Mouse (Mus musculus) midbrain, embryonic 16.5 days (tissue): ENCODE data around the gene Tenm3. TPM values are rescaled to one million over a fixed set of nuclear protein-coding genes. Genes with fewer than 3 reads are reported as not detected.

Experiments used
- ATAC-seq: fragments of 200-750 bp; cut with Nextera tagmentation; 2 replicates; pipeline ENCODE4 v1.8.0; 2017; ENCODE audit warnings: moderate TSS enrichment
- H3K27ac ChIP-seq: fragments of 300-500 bp; sonication (generic); 2 replicates; pipeline ENCODE4 v1.5.1; 2014; ENCODE audit warnings: mild to moderate bottlenecking, low read length, mixed read lengths
- H3K27me3 ChIP-seq: fragments of 300-500 bp; sonication (generic); 2 replicates; pipeline ENCODE4 v1.6.1; 2014; ENCODE audit warnings: low read depth, low read length, mixed read lengths; ENCODE audit not compliant: control insufficient read depth, insufficient read depth
- H3K36me3 ChIP-seq: fragments of 300-500 bp; sonication (generic); 2 replicates; pipeline ENCODE4 v1.6.1; 2014; ENCODE audit warnings: mild to moderate bottlenecking, low read length, moderate library complexity, mixed read lengths; ENCODE audit not compliant: control insufficient read depth, insufficient read depth
- H3K4me1 ChIP-seq: fragments of 300-500 bp; sonication (generic); 2 replicates; pipeline ENCODE4 v1.6.1; 2014; ENCODE audit warnings: mild to moderate bottlenecking, low read length, mixed read lengths; ENCODE audit not compliant: control insufficient read depth, insufficient read depth
- H3K4me2 ChIP-seq: fragments of 300-500 bp; sonication (generic); 2 replicates; pipeline ENCODE4 v1.6.1; 2014; ENCODE audit warnings: mild to moderate bottlenecking, low read length, mixed read lengths
- H3K4me3 ChIP-seq: fragments of 300-500 bp; sonication (generic); 2 replicates; pipeline ENCODE4 v1.5.1; 2014; ENCODE audit warnings: low read depth, mild to moderate bottlenecking, low read length, moderate library complexity, mixed read lengths
- H3K9ac ChIP-seq: fragments of 300-500 bp; sonication (generic); 2 replicates; pipeline ENCODE4 v1.6.1; 2014; ENCODE audit warnings: low read depth, low read length, mixed read lengths
- H3K9me3 ChIP-seq: fragments of 300-500 bp; sonication (generic); replicated peaks from 2 replicates; pipeline ENCODE4 v1.6.1; 2014; ENCODE audit warnings: mild to moderate bottlenecking, low read length, mixed read lengths; ENCODE audit not compliant: control insufficient read depth, poor library complexity, severe bottlenecking
- WGBS: fragments of 180-500 bp; shearing (Covaris S2); extraction: QIAGEN DNeasy Blood & Tissue Kit; methylation state at CpG from one replicate; pipeline ENCODE4 v1.1.7; 2014; 5-methylcytosine and 5-hydroxymethylcytosine counted together
- polyA plus RNA-seq: library from polyadenylated mRNA; unstranded; fragments of >200 nt; fragmentation: Nextera tagmentation; extraction: Ambion mirVana; gene quantifications from 2 replicates; pipeline ENCODE4 v1.2.1, GENCODE M21; 2015

Tenm3 gene
- polyA plus RNA-seq, 1 experiment from 2014 or later, result 37.4 TPM

GRCm38 (mm10) chr8:48646110-48646509, 197.6 kb downstream of the Tenm3 start:
- no peak for ATAC-seq

GRCm38 (mm10) chr8:48638129-48638528, 205.6 kb downstream of the Tenm3 start:
- H3K9me3 ChIP-seq, result no peaks in the 10 kb centered on the region
- no peak for ATAC-seq
- H3K4me3 ChIP-seq, result no peak overlapping the region
- H3K27ac ChIP-seq, result no peak overlapping the region
- H3K27me3 ChIP-seq, result no peaks in the 10 kb centered on the region
- 79% methylated on average over 4 of the region's 4 CpGs for WGBS
- no peak overlapping the region for H3K4me2 ChIP-seq
- 0 out of 2 replicates have a peak, but pooled peaks cover 2% of the 10 kb centered on the region for H3K4me1 ChIP-seq
- H3K36me3 ChIP-seq, result no peaks in the 10 kb centered on the region
- no peak overlapping the region for H3K9ac ChIP-seq

More at GRCm38 (mm10) chr8:48646110-48646509, 197.6 kb downstream of the Tenm3 start:
- Histone ChIP-seq H3K9me3 (no peaks in the 10 kb centered on the region), H3K4me1 (no peaks in the 10 kb centered on the region), H3K27me3 (no peaks in the 10 kb centered on the region), H3K4me2 (peak overlapping the region; percentile 38), H3K36me3 (no peaks in the 10 kb centered on the region), H3K4me3 (peak overlapping the region; percentile 8; the same call in 1 of the 2 replicates), H3K9ac (no peak overlapping the region), H3K27ac (no peak overlapping the region)
- WGBS, result 55% methylated on average over 18 of the region's 18 CpGs

DNA sequence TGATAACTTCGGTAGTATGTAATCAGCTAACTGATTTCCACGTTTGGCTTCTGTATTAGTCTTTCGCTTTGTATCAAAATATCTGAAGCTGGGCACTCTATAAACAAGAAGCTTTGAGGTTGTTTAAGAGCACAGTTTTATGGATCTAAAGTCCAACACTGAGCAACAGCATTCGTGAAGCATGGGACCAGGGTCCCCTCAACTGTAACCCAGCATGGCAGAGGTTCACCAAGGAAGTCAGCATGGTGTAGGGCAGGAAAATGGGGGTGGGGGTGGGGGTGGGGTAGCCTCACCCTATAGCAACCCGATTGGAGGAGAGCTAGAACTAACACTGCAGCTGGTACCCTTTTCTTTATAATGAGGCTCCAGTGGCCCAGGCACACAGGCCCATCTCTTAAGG, 206.8 kb downstream of the Tenm3 start:
- Histone ChIP-seq H3K36me3 (no peaks in the 10 kb centered on the region), H3K9ac (no peak overlapping the region), H3K27ac (no peak overlapping the region), H3K4me1 (0 out of 2 replicates have a peak, but pooled peaks cover 2% of the 10 kb centered on the region), H3K27me3 (no peaks in the 10 kb centered on the region), H3K4me2 (no peak overlapping the region), H3K9me3 (no peaks in the 10 kb centered on the region), H3K4me3 (no peak overlapping the region)
- WGBS, result 77% methylated on average over 5 of the region's 5 CpGs
- ATAC-seq, result no peak

- Histone ChIP-seq H3K27me3 (no peaks in the 10 kb centered on the region), H3K36me3 (no peaks in the 10 kb centered on the region), H3K4me3 (no peak overlapping the region), H3K9ac (no peak overlapping the region), H3K9me3 (no peaks in the 10 kb centered on the region), H3K4me2 (no peak overlapping the region), H3K27ac (no peak overlapping the region), H3K4me1 (0 out of 2 replicates have a peak, but pooled peaks cover 2% of the 10 kb centered on the region)
- WGBS, result 52% methylated on average over 4 of the region's 4 CpGs
- no peak for ATAC-seq
These were observed 207.9 kb downstream of the Tenm3 start for GRCm38 (mm10) chr8:48635815-48636214.

- WGBS, result 75% methylated on average over 8 of the region's 8 CpGs
- H3K9ac ChIP-seq, result no peak overlapping the region
- H3K27me3 ChIP-seq, result no peaks in the 10 kb centered on the region
- H3K4me3 ChIP-seq, result no peak overlapping the region
- H3K27ac ChIP-seq, result no peak overlapping the region
- H3K36me3 ChIP-seq, result no peaks in the 10 kb centered on the region
- H3K4me1 ChIP-seq, result no peaks in the 10 kb centered on the region
- no peak overlapping the region for H3K4me2 ChIP-seq
- H3K9me3 ChIP-seq, result no peaks in the 10 kb centered on the region
- ATAC-seq, result no peak
These were observed 210.3 kb downstream of the Tenm3 start for GRCm38 (mm10) chr8:48633426-48633825.

DNA sequence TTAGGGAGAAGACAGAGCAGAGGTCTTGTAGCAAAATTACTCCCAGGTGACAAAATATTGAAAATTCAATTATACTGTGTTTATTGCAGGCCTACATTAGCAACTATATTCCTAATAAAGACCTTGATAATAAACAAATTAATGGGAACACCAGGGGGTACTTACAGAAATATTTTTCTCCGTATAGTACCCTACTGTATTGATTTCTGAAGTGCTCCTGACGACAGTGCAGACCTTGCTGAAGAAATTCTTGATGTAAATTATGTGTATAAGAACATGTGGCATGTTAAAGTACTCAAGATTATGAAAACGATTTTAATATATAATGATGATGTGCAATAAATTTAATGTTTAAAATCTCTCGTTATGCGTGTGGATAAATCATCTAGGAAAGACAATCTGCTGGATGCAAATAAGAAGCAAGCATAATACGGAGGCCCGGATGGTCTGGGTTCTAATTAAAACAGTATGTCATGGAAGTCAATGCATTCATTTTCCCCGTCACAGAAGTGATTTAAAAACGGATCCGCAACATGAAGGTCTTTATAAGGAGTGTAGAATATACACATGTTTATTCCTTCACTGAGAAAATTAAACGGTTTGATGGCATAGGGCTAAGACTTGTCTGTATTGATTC, 221.1 kb downstream of the Tenm3 start:
- H3K27me3 ChIP-seq, result no peaks in the 10 kb centered on the region
- no peaks in the 10 kb centered on the region for H3K4me1 ChIP-seq
- no peak overlapping the region for H3K9ac ChIP-seq
- no peak overlapping the region for H3K4me3 ChIP-seq
- no peak overlapping the region for H3K4me2 ChIP-seq
- no peak for ATAC-seq
- WGBS, result 87% methylated on average over 11 of the region's 11 CpGs
- H3K27ac ChIP-seq, result no peak overlapping the region
- H3K36me3 ChIP-seq, result no peaks in the 10 kb centered on the region
- no peaks in the 10 kb centered on the region for H3K9me3 ChIP-seq

DNA sequence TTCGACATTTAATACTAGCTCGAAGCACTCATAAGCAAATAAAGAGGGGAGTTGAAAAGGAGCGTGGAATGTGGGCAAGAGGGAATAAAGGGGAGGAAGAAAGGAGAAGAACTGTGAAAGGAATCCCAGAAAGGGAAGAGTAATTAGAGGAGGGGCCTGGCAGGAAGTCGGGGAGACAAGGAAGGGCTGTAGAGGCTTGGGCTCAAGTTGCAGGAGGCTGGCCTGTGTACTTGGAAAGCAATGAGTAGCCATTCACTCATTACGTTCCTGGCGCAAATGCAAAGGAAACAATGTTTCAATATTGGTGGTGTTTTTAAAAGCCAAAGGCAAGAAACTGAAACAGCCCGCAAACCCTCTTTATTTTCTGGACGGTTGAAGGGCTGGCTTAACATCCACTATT, 228.7 kb downstream of the Tenm3 start:
- Histone ChIP-seq H3K27ac (no peak overlapping the region), H3K36me3 (no peaks in the 10 kb centered on the region), H3K9ac (no peak overlapping the region), H3K9me3 (no peaks in the 10 kb centered on the region), H3K27me3 (no peaks in the 10 kb centered on the region), H3K4me2 (no peak overlapping the region), H3K4me3 (no peak overlapping the region), H3K4me1 (peaks cover 7% of the 10 kb centered on the region)
- no peak for ATAC-seq
- WGBS, result 22% methylated on average over 8 of the region's 8 CpGs

DNA sequence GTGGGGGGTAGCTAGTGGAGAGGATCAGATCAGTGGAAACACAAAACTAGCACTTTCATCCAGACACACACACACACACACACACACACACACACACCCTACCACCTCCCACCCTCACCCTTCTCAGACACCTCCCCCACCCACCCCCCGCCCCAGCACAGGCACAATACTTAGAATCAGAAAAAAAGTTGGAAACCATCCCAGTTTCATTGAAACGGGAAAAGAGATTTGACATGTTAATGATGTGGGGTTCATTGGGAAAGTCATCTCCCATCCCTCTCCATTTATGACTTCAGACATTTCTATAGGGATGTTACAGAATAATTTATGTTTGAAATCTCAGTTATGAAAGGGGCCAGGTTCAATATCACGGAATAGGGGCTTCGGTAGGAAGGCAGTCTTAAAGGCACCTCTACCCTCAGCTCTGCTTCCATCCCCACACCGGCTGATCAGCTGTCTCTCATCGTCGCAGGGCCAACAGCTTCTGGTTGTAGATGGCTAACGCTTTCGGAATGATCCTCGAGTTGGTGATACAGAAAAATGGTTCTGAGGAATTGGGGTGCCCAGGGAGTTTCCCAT, 231.7 kb downstream of the Tenm3 start:
- 61% methylated on average over 10 of the region's 10 CpGs for WGBS
- Histone ChIP-seq H3K27me3 (no peaks in the 10 kb centered on the region), H3K4me2 (no peak overlapping the region), H3K4me3 (no peak overlapping the region), H3K9ac (no peak overlapping the region), H3K27ac (no peak overlapping the region), H3K4me1 (peaks cover 7% of the 10 kb centered on the region), H3K9me3 (no peaks in the 10 kb centered on the region), H3K36me3 (no peaks in the 10 kb centered on the region)
- peak; percentile 33; the same call in 1 of the 2 replicates for ATAC-seq

- H3K9me3 ChIP-seq, result no peaks in the 10 kb centered on the region
- H3K27ac ChIP-seq, result no peak overlapping the region
- WGBS, result 21% methylated on average over 12 of the region's 12 CpGs
- H3K9ac ChIP-seq, result no peak overlapping the region
- no peaks in the 10 kb centered on the region for H3K36me3 ChIP-seq
- H3K4me3 ChIP-seq, result no peak overlapping the region
- ATAC-seq, result peak; percentile 67
- peaks cover 7% of the 10 kb centered on the region for H3K4me1 ChIP-seq
- peak overlapping the region; percentile 8; the same call in 1 of the 2 replicates for H3K4me2 ChIP-seq
- H3K27me3 ChIP-seq, result no peaks in the 10 kb centered on the region
These were observed 232.6 kb downstream of the Tenm3 start for GRCm38 (mm10) chr8:48611126-48611525.
